Mouse (Mus musculus) stomach, embryonic 16.5 days (tissue): ENCODE measurements around the gene Pard3b. TPM values are rescaled to one million over a fixed set of nuclear protein-coding genes. Genes with fewer than 3 reads are reported as not detected.
"Not testable (repeated sequence)": the region's sequence is repeated elsewhere in the genome, so short reads cannot be mapped to it uniquely, and the experiment has no call there.

Source experiments
- ATAC-seq: fragments of 200-750 bp; cut with Nextera tagmentation; 2 replicates; pipeline ENCODE4 v1.8.0; 2017; ENCODE audit warnings: moderate number of reproducible peaks, moderate TSS enrichment; ENCODE audit not compliant: insufficient read depth, low FRiP score
- H3K27ac ChIP-seq: fragments of 300-500 bp; sonication (generic); 2 replicates; pipeline ENCODE4 v1.5.1; 2014; ENCODE audit warnings: low read length
- H3K27me3 ChIP-seq: fragments of 300-500 bp; sonication (generic); 2 replicates; pipeline ENCODE4 v1.6.1; 2014; ENCODE audit warnings: low read length, control low read depth, mixed read lengths; ENCODE audit not compliant: control insufficient read depth, insufficient read depth
- H3K36me3 ChIP-seq: fragments of 300-500 bp; sonication (generic); 2 replicates; pipeline ENCODE4 v1.6.1; 2014; ENCODE audit warnings: low read length; ENCODE audit not compliant: control insufficient read depth, insufficient read depth
- H3K4me1 ChIP-seq: fragments of 300-500 bp; sonication (generic); 2 replicates; pipeline ENCODE4 v1.6.1; 2014; ENCODE audit warnings: low read length, control low read depth, mixed read lengths; ENCODE audit not compliant: control insufficient read depth, insufficient read depth
- H3K4me2 ChIP-seq: fragments of 300-500 bp; sonication (generic); 2 replicates; pipeline ENCODE4 v1.6.1; 2014; ENCODE audit warnings: low read depth, low read length, mixed read lengths
- H3K4me3 ChIP-seq: fragments of 300-500 bp; sonication (generic); replicated peaks from 2 replicates; pipeline ENCODE4 v1.5.1; 2014; ENCODE audit warnings: mild to moderate bottlenecking, low read length
- H3K9ac ChIP-seq: fragments of 300-500 bp; sonication (generic); 2 replicates; pipeline ENCODE4 v1.6.1; 2014; ENCODE audit warnings: low read length
- H3K9me3 ChIP-seq: fragments of 300-500 bp; sonication (generic); replicated peaks from 2 replicates; pipeline ENCODE4 v1.6.1; 2016; ENCODE audit warnings: low read length, control low read depth; ENCODE audit not compliant: control insufficient read depth
- WGBS: fragments of 180-500 bp; shearing (Covaris S2); extraction: QIAGEN DNeasy Blood & Tissue Kit; methylation state at CpG from one replicate; pipeline ENCODE4 v1.1.7; 2014; 5-methylcytosine and 5-hydroxymethylcytosine counted together
- polyA plus RNA-seq: library from polyadenylated mRNA; unstranded; fragments of >200 nt; fragmentation: Nextera tagmentation; extraction: Ambion mirVana; gene quantifications from 2 replicates; pipeline ENCODE4 v1.2.1, GENCODE M21; 2015

Gene Pard3b
- polyA plus RNA-seq, 1 experiment from 2014 or later: 15.7 TPM

DNA sequence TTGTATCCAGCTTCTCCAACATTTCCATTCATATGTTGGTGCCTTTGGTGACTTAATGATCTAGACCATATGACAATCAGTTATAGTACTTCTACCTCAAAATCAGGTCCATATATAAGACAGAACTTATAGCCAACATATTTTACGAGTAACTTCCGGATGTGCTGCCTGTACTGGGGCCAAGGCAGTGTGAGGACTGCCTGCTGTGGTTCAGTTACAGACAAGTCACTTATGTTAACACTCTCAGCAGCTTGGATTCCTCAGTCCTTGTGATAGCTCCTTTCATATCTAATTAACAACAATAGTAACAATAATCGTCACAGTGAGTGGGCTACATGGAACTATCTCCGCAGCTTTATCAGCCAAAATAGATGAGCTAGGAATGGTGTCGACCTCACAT lies 959.9 kb downstream of the Pard3b start:
- Histone ChIP-seq H3K27me3 (no peaks in the 10 kb centered on the region), H3K4me2 (no peak overlapping the region), H3K9me3 (no peaks in the 10 kb centered on the region), H3K27ac (no peak overlapping the region), H3K9ac (no peak overlapping the region), H3K4me3 (no peak overlapping the region), H3K36me3 (no peaks in the 10 kb centered on the region), H3K4me1 (0 out of 2 replicates have a peak, but pooled peaks cover 4% of the 10 kb centered on the region)
- ATAC-seq: no peak
- 74% methylated on average over 5 of the region's 5 CpGs for WGBS

DNA sequence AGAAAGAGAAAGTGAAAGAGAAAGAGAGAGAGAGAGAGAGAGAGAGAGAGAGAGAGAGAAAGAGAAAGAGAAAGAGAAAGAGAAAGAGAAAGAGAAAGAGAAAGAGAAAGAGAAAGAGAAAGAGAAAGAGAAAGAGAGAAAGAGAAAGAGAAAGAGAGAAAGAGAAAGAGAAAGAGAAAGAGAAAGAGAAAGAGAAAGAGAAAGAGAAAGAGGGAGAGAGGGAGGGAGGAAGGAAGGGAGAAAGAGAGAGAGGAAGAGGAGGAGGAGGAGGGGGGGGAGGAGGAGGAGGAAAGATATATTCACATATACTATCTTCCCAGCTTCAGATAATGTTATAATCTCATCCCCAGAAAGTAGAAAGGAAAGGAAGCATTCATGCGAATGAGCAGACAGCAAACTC lies 966.0 kb downstream of the Pard3b start:
- H3K4me1 ChIP-seq, ATAC-seq, H3K9ac ChIP-seq, H3K27me3 ChIP-seq, H3K9me3 ChIP-seq, H3K27ac ChIP-seq, H3K4me2 ChIP-seq, H3K36me3 ChIP-seq, H3K4me3 ChIP-seq: not testable (repeated sequence)
- WGBS: 95% methylated on average over 1 of the region's 1 CpGs

DNA sequence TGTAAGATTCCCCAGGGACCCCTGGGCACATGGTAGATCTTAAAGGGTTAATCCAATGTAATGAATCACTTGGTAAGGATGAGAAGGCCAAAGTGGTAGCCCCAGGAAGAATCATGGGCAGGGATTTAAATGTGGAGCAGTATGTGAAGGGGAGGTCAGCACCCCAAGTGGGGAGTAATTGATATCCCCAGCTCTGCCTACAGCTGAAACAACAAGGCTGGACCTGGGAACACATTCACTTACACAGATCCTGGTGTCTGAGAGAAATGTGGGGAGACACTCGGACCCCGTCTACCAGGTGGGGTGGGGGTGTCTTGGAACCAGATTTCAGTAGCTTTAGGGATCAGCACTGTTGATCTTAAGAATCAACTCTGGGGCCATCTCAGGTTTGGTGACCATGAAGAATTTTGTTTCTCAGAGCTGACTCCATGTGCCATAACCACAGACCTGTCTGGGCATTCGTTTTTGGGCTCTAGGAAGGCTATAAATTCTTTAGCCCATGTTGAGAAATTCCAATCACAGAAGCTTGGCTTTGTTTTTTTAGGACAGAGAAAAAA lies 979.6 kb downstream of the Pard3b start:
- Histone ChIP-seq H3K9me3 (no peaks in the 10 kb centered on the region), H3K36me3 (no peaks in the 10 kb centered on the region), H3K4me1 (no peaks in the 10 kb centered on the region), H3K4me2 (no peak overlapping the region), H3K27ac (no peak overlapping the region), H3K4me3 (no peak overlapping the region), H3K27me3 (no peaks in the 10 kb centered on the region), H3K9ac (no peak overlapping the region)
- WGBS: 62% methylated on average over 3 of the region's 3 CpGs
- ATAC-seq: no peak

DNA sequence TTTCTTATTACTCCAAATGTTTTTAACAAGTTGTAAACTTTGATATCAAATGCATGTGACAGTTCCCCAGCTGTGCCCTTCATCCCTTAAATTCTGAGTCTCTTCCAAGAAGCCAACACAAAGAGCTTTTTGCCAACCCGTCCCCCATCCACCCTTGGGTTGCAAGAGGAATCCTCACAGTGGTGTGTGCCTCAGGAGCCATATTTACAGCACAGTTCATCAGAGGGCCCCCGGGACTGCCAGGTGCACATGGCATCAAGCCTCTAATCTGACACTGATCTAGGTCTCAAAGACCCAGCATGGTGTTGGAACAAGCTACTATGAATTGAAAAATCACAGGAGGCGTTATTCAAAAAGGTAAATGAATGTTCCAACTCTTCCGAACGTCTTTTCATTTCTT lies 980.8 kb downstream of the Pard3b start:
- ATAC-seq: no peak
- no peaks in the 10 kb centered on the region for H3K9me3 ChIP-seq
- H3K4me1 ChIP-seq: no peaks in the 10 kb centered on the region
- no peaks in the 10 kb centered on the region for H3K27me3 ChIP-seq
- no peaks in the 10 kb centered on the region for H3K36me3 ChIP-seq
- no peak overlapping the region for H3K4me2 ChIP-seq
- no peak overlapping the region for H3K4me3 ChIP-seq
- H3K9ac ChIP-seq: no peak overlapping the region
- no peak overlapping the region for H3K27ac ChIP-seq
- 93% methylated on average over 5 of the region's 5 CpGs for WGBS

DNA sequence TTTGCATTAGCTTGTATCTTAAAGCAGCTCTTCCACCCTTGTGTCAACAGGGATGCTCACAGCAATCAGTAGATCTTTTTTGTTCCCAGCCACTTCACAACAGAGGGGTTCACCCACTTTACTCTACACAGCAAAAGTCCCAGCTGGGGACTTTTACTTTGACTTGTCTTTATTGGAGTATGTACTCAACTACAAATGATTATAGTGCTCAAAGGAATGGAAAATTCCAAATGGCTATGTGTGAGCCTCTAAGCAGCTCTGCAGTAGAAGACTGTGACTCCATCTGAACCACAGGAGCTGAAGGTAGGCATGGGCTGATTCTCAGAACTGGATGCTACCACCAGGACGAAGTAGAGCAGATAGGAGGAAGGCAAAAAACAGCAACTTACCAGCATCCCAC lies 983.8 kb downstream of the Pard3b start:
- ATAC-seq: no peak
- Histone ChIP-seq H3K9ac (no peak overlapping the region), H3K9me3 (no peaks in the 10 kb centered on the region), H3K27me3 (no peaks in the 10 kb centered on the region), H3K4me1 (no peaks in the 10 kb centered on the region), H3K27ac (no peak overlapping the region), H3K36me3 (no peaks in the 10 kb centered on the region), H3K4me3 (no peak overlapping the region), H3K4me2 (no peak overlapping the region)
- 76% methylated on average over 1 of the region's 1 CpGs for WGBS

DNA sequence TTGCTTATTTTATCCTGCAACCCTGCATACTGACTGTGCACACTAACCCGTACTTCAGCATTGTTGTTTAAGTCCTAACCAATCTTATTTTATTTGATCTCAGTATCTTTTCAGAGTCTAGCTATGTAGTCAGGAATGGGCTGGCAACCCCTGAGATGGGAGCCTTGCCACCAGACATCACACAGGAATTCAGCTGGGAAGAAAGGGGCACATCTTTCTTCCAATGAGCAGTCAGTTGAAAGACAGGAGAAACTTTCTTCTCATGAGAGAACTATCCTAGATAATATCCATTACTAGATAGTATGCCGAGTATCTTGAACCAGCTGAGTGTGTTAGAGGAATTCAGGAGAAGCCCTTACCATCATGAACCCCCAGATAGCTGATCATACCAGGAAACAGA lies 985.5 kb downstream of the Pard3b start:
- 79% methylated on average over 2 of the region's 2 CpGs for WGBS
- Histone ChIP-seq H3K4me2 (no peak overlapping the region), H3K9ac (no peak overlapping the region), H3K27me3 (no peaks in the 10 kb centered on the region), H3K36me3 (no peaks in the 10 kb centered on the region), H3K9me3 (no peaks in the 10 kb centered on the region), H3K4me3 (no peak overlapping the region), H3K27ac (no peak overlapping the region), H3K4me1 (no peaks in the 10 kb centered on the region)
- no peak for ATAC-seq

DNA sequence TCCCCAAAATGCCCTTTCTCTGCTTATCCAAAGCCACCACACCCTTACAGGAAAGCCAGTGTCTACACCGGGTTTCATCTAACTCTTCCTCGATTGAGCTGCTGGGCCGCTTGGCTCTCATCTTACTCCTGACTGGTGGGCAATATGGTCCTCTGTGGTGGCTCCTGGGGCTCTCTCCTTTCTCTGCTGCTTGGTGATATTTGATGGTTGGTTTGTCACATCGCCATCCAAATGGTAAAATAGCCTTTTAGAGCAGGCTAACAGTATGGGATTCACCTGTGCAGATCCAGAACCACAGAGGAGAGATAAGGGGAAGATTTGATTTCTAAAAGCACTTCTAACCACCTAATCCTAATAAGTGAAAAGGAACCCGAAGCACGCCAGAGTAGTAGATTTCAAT lies 986.2 kb downstream of the Pard3b start:
- Histone ChIP-seq H3K36me3 (no peaks in the 10 kb centered on the region), H3K27me3 (no peaks in the 10 kb centered on the region), H3K4me1 (no peaks in the 10 kb centered on the region), H3K9me3 (no peaks in the 10 kb centered on the region), H3K4me3 (no peak overlapping the region), H3K27ac (no peak overlapping the region), H3K9ac (no peak overlapping the region), H3K4me2 (no peak overlapping the region)
- WGBS: 83% methylated on average over 6 of the region's 6 CpGs
- no peak for ATAC-seq

DNA sequence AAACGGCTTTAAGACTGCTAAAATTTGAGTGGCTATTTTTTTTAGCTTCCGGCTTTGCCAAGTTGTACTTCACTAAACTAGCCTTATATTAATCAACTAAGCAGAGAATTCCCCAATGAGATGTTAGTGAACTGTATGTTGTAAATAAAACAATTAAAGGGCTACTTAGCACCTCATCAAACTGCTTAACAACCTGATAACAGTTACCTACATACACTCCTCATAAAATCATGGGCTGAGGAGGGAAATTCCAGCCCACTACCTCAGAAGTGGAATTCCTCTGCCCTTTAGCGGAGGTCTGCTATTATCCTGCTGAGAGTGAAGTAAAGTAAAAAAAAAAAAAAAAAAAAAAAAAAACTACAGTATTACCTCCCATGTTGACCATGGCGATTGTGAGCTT lies 986.7 kb downstream of the Pard3b start:
- WGBS: 79% methylated on average over 4 of the region's 4 CpGs
- Histone ChIP-seq H3K4me2 (no peak overlapping the region), H3K9ac (no peak overlapping the region), H3K4me3 (no peak overlapping the region), H3K36me3 (no peaks in the 10 kb centered on the region), H3K27ac (no peak overlapping the region), H3K9me3 (no peaks in the 10 kb centered on the region), H3K4me1 (no peaks in the 10 kb centered on the region), H3K27me3 (no peaks in the 10 kb centered on the region)
- ATAC-seq: no peak

DNA sequence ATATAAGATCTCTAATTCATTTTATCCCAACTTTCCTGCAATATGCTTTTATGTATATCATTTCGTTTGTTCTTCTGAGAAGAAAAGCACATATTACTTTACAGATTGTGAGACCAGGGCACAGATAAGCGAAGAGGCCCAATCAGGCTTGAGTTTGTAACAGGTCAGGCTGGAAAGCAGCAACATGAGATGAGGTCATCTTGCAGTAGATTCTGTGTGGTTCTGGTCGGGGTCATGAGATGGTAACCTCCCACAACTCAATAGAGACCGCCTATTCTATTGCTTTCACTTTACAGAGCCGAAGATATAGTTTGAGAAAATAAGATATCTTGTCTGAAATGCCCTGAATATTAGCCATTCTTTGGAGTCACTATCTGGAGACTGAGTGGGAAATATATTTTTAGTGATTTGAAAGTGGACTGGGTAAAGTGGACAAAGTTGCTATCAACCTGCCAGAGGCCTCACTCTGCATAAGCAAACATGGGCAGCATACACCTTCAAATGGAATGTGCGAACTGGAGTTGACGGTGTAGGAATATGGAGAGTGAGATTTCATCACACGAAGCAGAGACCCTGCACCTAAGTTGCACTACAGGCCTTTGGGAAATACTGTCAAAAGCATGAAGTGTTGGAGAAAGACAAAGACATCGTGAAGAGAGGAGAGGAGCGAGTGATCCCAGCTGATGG lies 987.3 kb downstream of the Pard3b start:
- Histone ChIP-seq H3K9ac (no peak overlapping the region), H3K27me3 (no peaks in the 10 kb centered on the region), H3K4me2 (no peak overlapping the region), H3K4me3 (no peak overlapping the region), H3K27ac (peak overlapping the region; percentile 19; the same call in 1 of the 2 replicates), H3K36me3 (no peaks in the 10 kb centered on the region), H3K4me1 (no peaks in the 10 kb centered on the region), H3K9me3 (no peaks in the 10 kb centered on the region)
- peak; percentile 78; the same call in 1 of the 2 replicates for ATAC-seq
- WGBS: 62% methylated on average over 10 of the region's 10 CpGs
